Mouse (Mus musculus) heart, adult 2 months (tissue): Measurements from ENCODE around the gene Fosb. TPM values are rescaled to one million over a fixed set of nuclear protein-coding genes. Genes with fewer than 3 reads are reported as not detected.
A peak's percentile ranks its signal among the peaks of the same experiment; 100 is the strongest.

Source experiments
- DNase-seq, 2 experiments: peaks; one replicate each; pipeline ENCODE4 v3.0.0; 2021
- H3K27ac ChIP-seq: fragments of 200-600 bp; 2 replicates; pipeline ENCODE4 v1.8.1; 2022
- H3K27me3 ChIP-seq: fragments of 200-500 bp; 2 replicates; pipeline ENCODE4 v1.6.1; 2012; ENCODE audit warnings: mild to moderate bottlenecking, low read length, inconsistent platforms, mixed read lengths; ENCODE audit not compliant: control insufficient read depth, insufficient read depth
- H3K36me3 ChIP-seq: fragments of 200-500 bp; 2 replicates; pipeline ENCODE4 v1.6.1; 2012; ENCODE audit warnings: low read length, inconsistent platforms; ENCODE audit not compliant: control insufficient read depth, insufficient read depth
- H3K4me1 ChIP-seq: fragments of 200-500 bp; 2 replicates; pipeline ENCODE4 v1.6.1; 2011; ENCODE audit warnings: low read length; ENCODE audit not compliant: control insufficient read depth, insufficient read depth
- H3K4me3 ChIP-seq: fragments of 200-600 bp; 2 replicates; pipeline ENCODE4 v1.8.1; 2022
- H3K79me2 ChIP-seq: fragments of 200-500 bp; replicated peaks from 2 replicates; pipeline ENCODE4 v1.6.1; 2012; ENCODE audit warnings: mild to moderate bottlenecking, inconsistent platforms, low read length, moderate library complexity, mixed read lengths; ENCODE audit not compliant: control insufficient read depth, insufficient read depth
- H3K9ac ChIP-seq: fragments of 200-500 bp; 2 replicates; pipeline ENCODE4 v1.6.1; 2012; ENCODE audit warnings: low read depth, mild to moderate bottlenecking, control low read depth, inconsistent platforms, low read length, mixed read lengths
- CTCF ChIP-seq: fragments of 200-600 bp; IDR thresholded peaks from 2 replicates; pipeline ENCODE4 v1.8.1; 2022; ENCODE audit warnings: antibody characterized with exemption, mild to moderate bottlenecking, moderate library complexity
- EP300 ChIP-seq: fragments of 200-500 bp; IDR thresholded peaks from 2 replicates; pipeline ENCODE4 v1.6.1; 2011; ENCODE audit warnings: low read depth, low read length, control low read depth; ENCODE audit not compliant: insufficient read depth
- POLR2A ChIP-seq: fragments of 200-500 bp; IDR thresholded peaks from 2 replicates; pipeline ENCODE4 v1.6.1; 2011; ENCODE audit warnings: mild to moderate bottlenecking, low read depth, low read length, control low read depth; ENCODE audit not compliant: insufficient read depth
- WGBS: fragments of 180-500 bp; shearing (Covaris S2); methylation state at CpG from one replicate; pipeline ENCODE4 v1.1.7; 2018; 5-methylcytosine and 5-hydroxymethylcytosine counted together
- intact Hi-C: fragments of 180-260 bp; cut with DNase I; formaldehyde crosslinking; loops from one replicate; pipeline ENCODE4 v1.15.1; 2025
- polyA plus RNA-seq: library from polyadenylated mRNA; depleted of rRNA; stranded (reverse); fragments of >200 nt; gene quantifications from 2 replicates; pipeline ENCODE4 v1.2.3, GENCODE M21; 2012
- total RNA-seq, 2 experiments: library from RNA; stranded (reverse); gene quantifications; 2 replicates each; pipeline ENCODE4 v1.2.3; 2021

The Fosb gene
- total and polyA plus RNA-seq, 3 experiments, result 0.89 to 1.1 (median 0.94) TPM

DNA sequence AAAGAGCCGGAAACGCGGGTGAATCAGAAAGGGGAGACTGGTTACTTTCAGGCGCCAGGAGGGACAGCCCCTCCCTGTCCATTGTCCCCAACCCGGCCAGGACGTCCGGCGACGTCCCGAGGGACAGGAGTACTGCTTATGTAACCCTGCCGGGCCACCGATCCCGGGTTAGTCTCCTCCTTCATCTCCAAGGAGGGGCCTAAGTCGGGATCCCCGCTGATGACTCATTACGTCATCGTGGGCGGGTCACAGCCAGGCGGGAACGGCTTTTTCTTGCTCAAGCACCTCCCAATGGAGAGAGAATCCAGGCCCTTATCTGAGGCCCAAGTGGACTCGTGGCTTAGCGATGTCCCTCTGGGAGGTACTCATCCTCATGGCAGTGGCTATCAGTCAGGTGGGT lies 17.3 kb upstream of the Fosb start:
- Histone ChIP-seq H3K4me1 (peaks cover 8% of the 10 kb centered on the region), H3K9ac (peak overlapping the region; percentile 67; the same call in 1 of the 2 replicates), H3K79me2 (no peaks in the 10 kb centered on the region), H3K4me3 (peak overlapping the region; percentile 46), H3K27ac (peak overlapping the region; percentile 89), H3K36me3 (no peaks in the 10 kb centered on the region), H3K27me3 (no peaks in the 10 kb centered on the region)
- intact Hi-C loops, result no loop called here
- no peak for TF ChIP-seq CTCF
- TF ChIP-seq POLR2A, result peak; percentile 72
- peak; percentile 97 for TF ChIP-seq EP300
- DNase-seq, result peak; percentile 90 to 96
- under 1% methylated on average over 22 of the region's 22 CpGs for whole genome bisulfite sequencing

DNA sequence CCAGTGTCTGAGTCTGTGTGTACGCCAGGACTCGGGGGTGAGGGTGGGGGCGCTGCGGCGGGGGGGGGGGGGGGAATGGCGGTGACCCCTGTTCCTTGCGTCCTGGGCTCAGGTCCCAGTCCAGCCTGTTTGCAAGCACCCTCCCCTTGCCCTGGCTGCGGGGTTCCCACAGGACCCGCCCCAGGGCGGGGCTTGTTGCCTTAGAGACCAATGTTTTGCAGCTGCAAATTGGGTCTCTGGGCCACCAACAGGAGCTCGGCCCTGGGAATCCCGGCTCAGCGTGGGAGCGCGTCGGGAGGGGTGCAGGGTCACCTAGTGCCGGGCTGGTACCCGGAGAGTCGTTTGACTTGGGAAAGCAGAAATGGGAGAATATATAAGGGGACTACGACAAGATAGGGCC lies 16.5 kb upstream of the Fosb start:
- intact Hi-C loops, result no loop called here
- Histone ChIP-seq H3K4me1 (peaks cover 8% of the 10 kb centered on the region), H3K9ac (peak overlapping the region; percentile 67), H3K79me2 (no peaks in the 10 kb centered on the region), H3K27ac (peak overlapping the region; percentile 89), H3K4me3 (peak overlapping the region; percentile 46), H3K36me3 (no peaks in the 10 kb centered on the region), H3K27me3 (no peaks in the 10 kb centered on the region)
- TF ChIP-seq CTCF (peak; percentile 26), POLR2A (no peak)
- DNase-seq, result peak; percentile 95 to 97
- 1% methylated on average over 19 of the region's 20 CpGs for WGBS

DNA sequence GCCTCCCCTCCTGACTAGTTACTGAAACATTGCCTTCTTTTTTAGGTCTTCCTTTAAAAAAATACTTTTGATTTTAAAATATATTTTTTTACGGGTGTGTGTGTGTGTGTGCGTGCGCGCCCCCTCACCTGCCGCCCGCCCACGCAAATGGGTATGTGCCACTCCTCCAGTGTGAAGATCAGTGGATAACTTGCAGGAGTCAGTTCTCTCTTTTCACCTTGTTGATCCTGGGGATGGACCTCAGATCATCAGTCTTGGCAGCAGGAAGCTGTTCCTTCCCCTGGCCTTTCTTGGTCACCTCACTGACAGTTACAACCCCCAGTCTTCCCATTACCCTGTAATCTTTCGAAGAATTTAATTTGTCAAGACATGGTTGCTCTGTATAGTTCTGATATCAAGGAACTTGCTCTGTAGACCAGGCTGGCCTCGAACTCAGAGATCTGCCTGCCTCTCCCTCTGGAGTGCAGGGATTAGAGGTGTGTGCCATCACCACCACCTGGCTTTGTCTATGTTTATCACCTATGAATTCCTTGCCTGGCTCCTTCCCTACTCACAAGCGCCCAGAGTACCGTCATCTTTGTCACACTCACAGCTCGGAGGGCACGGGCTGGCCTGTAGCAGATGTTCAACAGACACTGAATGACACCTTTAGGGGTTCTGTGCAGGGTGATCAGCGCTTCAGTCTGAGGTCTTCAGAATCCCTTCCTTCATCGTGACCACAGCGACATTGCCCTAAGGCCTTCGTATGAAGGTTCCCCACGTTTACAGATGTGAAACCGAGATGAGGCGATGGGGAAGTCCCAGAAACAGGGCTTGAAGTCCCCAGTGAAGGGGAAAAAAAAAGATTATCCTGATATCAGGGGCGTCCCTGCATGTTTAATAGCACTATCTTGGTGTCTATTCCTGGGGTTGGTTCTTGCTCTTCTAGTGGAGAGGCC lies 15.7 kb upstream of the Fosb start:
- 62% methylated on average over 21 of the region's 21 CpGs for WGBS
- no peak for DNase-seq
- no peaks in the 10 kb centered on the region for H3K27me3 ChIP-seq
- TF ChIP-seq EP300, result no peak
- no peak for TF ChIP-seq CTCF
- no peak for TF ChIP-seq POLR2A
- no peaks in the 10 kb centered on the region for H3K36me3 ChIP-seq
- peaks cover 8% of the 10 kb centered on the region for H3K4me1 ChIP-seq
- intact Hi-C loops, result no loop called here
- no peaks in the 10 kb centered on the region for H3K79me2 ChIP-seq
- no peak overlapping the region for H3K4me3 ChIP-seq
- no peak overlapping the region for H3K9ac ChIP-seq
- H3K27ac ChIP-seq, result peak overlapping the region; percentile 89

DNA sequence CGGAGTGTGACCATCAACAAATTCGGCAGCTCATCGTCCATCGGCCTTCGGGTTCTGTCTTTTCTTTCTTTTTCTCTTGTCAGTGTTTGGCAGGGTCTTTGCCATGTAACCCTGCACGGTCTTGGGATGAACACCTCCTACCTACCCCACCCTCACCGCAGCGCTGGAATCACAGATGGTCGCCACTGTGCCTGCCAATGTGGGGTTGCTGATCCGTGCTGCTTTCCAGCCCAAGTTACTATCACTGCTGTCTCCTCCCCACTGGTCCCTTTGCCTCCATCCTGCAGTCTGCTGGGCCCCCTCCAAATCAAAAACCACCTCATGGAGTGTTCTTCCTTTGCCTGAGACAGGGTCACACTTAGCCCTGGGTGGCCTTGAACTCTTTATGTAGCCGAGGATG lies 14.4 kb upstream of the Fosb start:
- intact Hi-C loops, result no loop called here

DNA sequence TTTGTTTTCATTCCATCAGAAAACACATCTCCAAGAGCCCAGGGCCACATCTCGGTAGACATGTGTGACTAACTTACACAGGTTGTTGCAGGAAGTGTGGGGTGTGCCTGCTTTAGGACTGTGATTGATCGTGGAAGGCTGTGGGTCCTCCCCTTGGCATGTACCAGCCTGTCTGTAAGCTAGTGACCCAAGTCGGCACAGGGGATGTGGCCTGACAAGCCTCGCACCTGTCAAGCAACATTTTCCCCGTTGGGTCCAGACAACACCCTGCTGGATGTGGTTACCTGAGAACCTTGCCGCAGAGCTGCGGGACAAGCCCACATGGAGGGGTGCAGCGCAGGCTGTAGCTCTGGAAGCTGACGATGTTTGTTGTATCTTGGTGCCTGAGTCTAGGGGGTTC lies 12.6 kb upstream of the Fosb start:
- intact Hi-C loops, result no loop called here
- WGBS, result 56% methylated on average over 9 of the region's 9 CpGs
- no peaks in the 10 kb centered on the region for H3K79me2 ChIP-seq
- H3K4me3 ChIP-seq, result no peak overlapping the region
- TF ChIP-seq CTCF, result no peak
- TF ChIP-seq EP300, result no peak
- TF ChIP-seq POLR2A, result no peak
- no peaks in the 10 kb centered on the region for H3K36me3 ChIP-seq
- H3K9ac ChIP-seq, result no peak overlapping the region
- no peak for DNase-seq
- no peaks in the 10 kb centered on the region for H3K27me3 ChIP-seq
- H3K4me1 ChIP-seq, result peaks cover 10% of the 10 kb centered on the region
- no peak overlapping the region for H3K27ac ChIP-seq

More for the DNA sequence above, 14.4 kb upstream of the Fosb start:
- Histone ChIP-seq H3K9ac (no peak overlapping the region), H3K36me3 (no peaks in the 10 kb centered on the region), H3K27ac (no peak overlapping the region), H3K27me3 (no peaks in the 10 kb centered on the region), H3K4me3 (no peak overlapping the region), H3K79me2 (no peaks in the 10 kb centered on the region), H3K4me1 (peaks cover 12% of the 10 kb centered on the region)
- TF ChIP-seq POLR2A (no peak), CTCF (no peak), EP300 (no peak)
- no peak for DNase-seq
- 83% methylated on average over 11 of the region's 11 CpGs for WGBS

DNA sequence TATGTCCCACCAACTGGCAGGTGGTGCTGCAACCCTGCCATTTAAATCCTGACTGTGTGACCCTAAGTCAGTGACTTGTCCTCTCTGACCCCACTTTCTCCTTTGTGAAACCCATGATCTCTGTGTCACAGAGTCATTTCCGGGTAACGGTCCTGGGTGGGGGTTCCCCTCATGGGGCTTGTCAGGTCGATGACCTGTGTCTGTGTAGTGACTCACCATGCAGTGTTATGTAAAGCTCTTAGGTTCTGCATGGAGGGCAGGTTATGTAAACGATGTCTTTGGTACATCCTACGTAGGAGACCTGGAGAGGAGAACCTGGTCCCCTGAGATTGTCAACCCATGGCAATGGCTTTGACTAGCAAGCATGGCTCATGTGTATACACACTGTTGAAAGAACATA lies 11.6 kb upstream of the Fosb start:
- peaks cover 13% of the 10 kb centered on the region for H3K4me1 ChIP-seq
- H3K36me3 ChIP-seq, result no peaks in the 10 kb centered on the region
- H3K27me3 ChIP-seq, result no peaks in the 10 kb centered on the region
- H3K27ac ChIP-seq, result no peak overlapping the region
- H3K4me3 ChIP-seq, result no peak overlapping the region
- no peaks in the 10 kb centered on the region for H3K79me2 ChIP-seq
- no peak overlapping the region for H3K9ac ChIP-seq
- WGBS, result 45% methylated on average over 5 of the region's 5 CpGs
- TF ChIP-seq CTCF (no peak), EP300 (no peak)
- DNase-seq, result no peak
- intact Hi-C loops, result no loop called here
